8 mouse cellular contexts compared by ENCODE assay signal in genomic region chr14:20694185-20694883, GRCm38 (mm10). TPM values are rescaled to one million over a fixed set of nuclear protein-coding genes. Genes with fewer than 3 reads are reported as not detected.
A peak's percentile ranks its signal among the peaks of the same experiment; 100 is the strongest.
DNase-seq lines count a peak whose midpoint lies in the region; ATAC-seq and TF ChIP-seq lines count a peak whose summit lies in the region.

No protein-coding gene starts in this region.

- POLR2A ChIA-PET in Patski (lab: Charles Lee): interaction anchor here (0.9 to 1.9 kb wide), 5 partner anchors 9 to 20 kb away, joined by 3 to 5 read pairs (median 4); partner anchors contain the start of gene Chchd1

- peak overlapping the region; percentile 85 for H3K4me2 ChIP-seq in kidney, postnatal 0 days (ENCODE audit: low read length)
- H3K4me2 ChIP-seq in forebrain, postnatal 0 days (ENCODE audit: low read depth): peak overlapping the region; percentile 71
- peak overlapping the region; percentile 74 for H3K4me2 ChIP-seq in liver, embryonic 11.5 days
- peak overlapping the region; percentile 78 for H3K4me2 ChIP-seq in stomach, embryonic 14.5 days (replicated peaks; ENCODE audit: low read depth, low read length)

- peak; percentile 18 for ATAC-seq in kidney, postnatal 0 days (replicated peaks; ENCODE audit: low FRiP score, low read depth)
- peak; percentile 28 for ATAC-seq in Patski
- no peak for ATAC-seq in forebrain, postnatal 0 days
- peak; percentile 33 for ATAC-seq in liver, embryonic 11.5 days (replicated peaks; ENCODE audit: low FRiP score)
- peak; percentile 14; the same call in 1 of the 2 replicates for ATAC-seq in stomach, embryonic 14.5 days (ENCODE audit: insufficient number of reproducible peaks, insufficient read depth, low FRiP score, low read depth)

- H3K4me1 ChIP-seq in kidney, postnatal 0 days (replicated peaks; ENCODE audit: insufficient read depth, low read length): peaks cover 24% of the 10 kb centered on the region; the same call in 1 of the 2 replicates
- H3K4me1 ChIP-seq in forebrain, postnatal 0 days (ENCODE audit: insufficient read depth): peaks cover 28% of the 10 kb centered on the region
- peaks cover 40% of the 10 kb centered on the region for H3K4me1 ChIP-seq in liver, embryonic 11.5 days (replicated peaks; ENCODE audit: control insufficient read depth, insufficient read depth, low read length)
- peaks cover 23% of the 10 kb centered on the region for H3K4me1 ChIP-seq in stomach, embryonic 14.5 days (ENCODE audit: control insufficient read depth, insufficient read depth, low read length)

- H3K36me3 ChIP-seq in kidney, postnatal 0 days (ENCODE audit: insufficient read depth, low read length): peaks cover 46% of the 10 kb centered on the region
- H3K36me3 ChIP-seq in forebrain, postnatal 0 days (ENCODE audit: insufficient read depth): peaks cover 50% of the 10 kb centered on the region
- peaks cover 46% of the 10 kb centered on the region for H3K36me3 ChIP-seq in liver, embryonic 11.5 days (ENCODE audit: control insufficient read depth, insufficient read depth, low read length)
- peaks cover 53% of the 10 kb centered on the region for H3K36me3 ChIP-seq in stomach, embryonic 14.5 days (ENCODE audit: control insufficient read depth, insufficient read depth, low read length)

- DNase-seq in kidney, postnatal 0 days (ENCODE audit: low spot score): no peak
- DNase-seq in kidney, adult 11 months: no peak
- DNase-seq in Patski (ENCODE audit: low read depth, low spot score): no peak
- DNase-seq in forebrain, postnatal 0 days: no peak
- DNase-seq in liver, embryonic 11.5 days (ENCODE audit: low spot score): no peak
- no peak for DNase-seq in gastrocnemius, postnatal 36 days
- no peak for DNase-seq in kidney, postnatal 14 days

- no peaks in the 10 kb centered on the region for H3K27me3 ChIP-seq in kidney, postnatal 0 days (ENCODE audit: insufficient read depth, low read length)
- H3K27me3 ChIP-seq in Patski: no peaks in the 10 kb centered on the region
- H3K27me3 ChIP-seq in forebrain, postnatal 0 days (ENCODE audit: insufficient read depth, low read length): no peaks in the 10 kb centered on the region
- H3K27me3 ChIP-seq in liver, embryonic 11.5 days (replicated peaks; ENCODE audit: control insufficient read depth, insufficient read depth, low read length): no peaks in the 10 kb centered on the region
- no peaks in the 10 kb centered on the region for H3K27me3 ChIP-seq in stomach, embryonic 14.5 days (ENCODE audit: control insufficient read depth, insufficient read depth, low read length)

- no peaks in the 10 kb centered on the region for H3K9me3 ChIP-seq in kidney, postnatal 0 days (replicated peaks; ENCODE audit: low read length)
- no peaks in the 10 kb centered on the region for H3K9me3 ChIP-seq in forebrain, postnatal 0 days (ENCODE audit: low read length)
- H3K9me3 ChIP-seq in liver, embryonic 11.5 days (ENCODE audit: control insufficient read depth, low read length): no peaks in the 10 kb centered on the region
- H3K9me3 ChIP-seq in stomach, embryonic 14.5 days (ENCODE audit: control insufficient read depth, low read depth, low read length): no peaks in the 10 kb centered on the region

- H3K9ac ChIP-seq in kidney, postnatal 0 days (ENCODE audit: low read depth, low read length): peak overlapping the region; percentile 92
- peak overlapping the region; percentile 86 for H3K9ac ChIP-seq in forebrain, postnatal 0 days
- peak overlapping the region; percentile 89 for H3K9ac ChIP-seq in liver, embryonic 11.5 days (ENCODE audit: low read depth, low read length)
- peak overlapping the region; percentile 82 for H3K9ac ChIP-seq in stomach, embryonic 14.5 days (replicated peaks; ENCODE audit: low read depth, low read length)

- TF ChIP-seq CTCF in kidney, postnatal 0 days (IDR thresholded peaks at IDR 0.05; ENCODE audit: low read depth): no peak
- TF ChIP-seq CTCF in Patski (IDR thresholded peaks at IDR 0.05): no peak
- TF ChIP-seq CTCF in forebrain, postnatal 0 days (IDR thresholded peaks at IDR 0.05; ENCODE audit: low read depth): no peak

- 44% methylated on average over 13 of the region's 13 CpGs for WGBS in kidney, postnatal 0 days
- 47% methylated on average over 13 of the region's 13 CpGs for whole genome bisulfite sequencing in forebrain, postnatal 0 days
- 45% methylated on average over 13 of the region's 13 CpGs for WGBS in liver, embryonic 11.5 days
- 40% methylated on average over 13 of the region's 13 CpGs for WGBS in stomach, embryonic 14.5 days

- peak overlapping the region; percentile 92 for H3K4me3 ChIP-seq in kidney, postnatal 0 days (replicated peaks; ENCODE audit: low read depth, low read length)
- H3K4me3 ChIP-seq in forebrain, postnatal 0 days (ENCODE audit: low read depth, low read length): peak overlapping the region; percentile 83
- H3K4me3 ChIP-seq in liver, embryonic 11.5 days (ENCODE audit: low read depth, low read length): peak overlapping the region; percentile 73
- H3K4me3 ChIP-seq in stomach, embryonic 14.5 days (ENCODE audit: low read depth, low read length): peak overlapping the region; percentile 82

- H3K27ac ChIP-seq in kidney, postnatal 0 days: peak overlapping the region; percentile 99
- peak overlapping the region; percentile 95 for H3K27ac ChIP-seq in forebrain, postnatal 0 days (ENCODE audit: low read depth, low read length)
- H3K27ac ChIP-seq in liver, embryonic 11.5 days (ENCODE audit: low read depth, low read length): peak overlapping the region; percentile 97
- H3K27ac ChIP-seq in stomach, embryonic 14.5 days (ENCODE audit: low read length): peak overlapping the region; percentile 98

- intact Hi-C loops in gastrocnemius, postnatal 36 days (cut with DNase I): no loop called here

- CTCF ChIA-PET in Patski (lab: Charles Lee): interaction anchor here (1.8 kb wide), 1 partner anchor 12 kb away, joined by 6 read pairs; no protein-coding TSS in a partner anchor

- in situ Hi-C loops in Patski (cut with MboI; ENCODE audit: low pct_unique_long_range_greater_than_20kb): no loop called here

RNA-seq across cellular contexts. Expression of gene Fut11, which starts 0.4 kb away (rescaled TPM):
- 21.6 and 22.4 TPM in 2 replicates for polyA plus RNA-seq in kidney, postnatal 0 days (2015; fragmentation: Nextera tagmentation; extraction: Ambion mirVana)
- 9.2 TPM for polyA plus RNA-seq in Patski (2021)
- 11.2 and 17.9 TPM in 2 replicates for total RNA-seq in forebrain, postnatal 0 days (2014; rRNA removed)
- 14.0 and 20.7 TPM in 2 replicates for polyA plus RNA-seq in forebrain, postnatal 0 days (2015; fragmentation: Nextera tagmentation; extraction: Ambion mirVana)
- 14.2 and 14.9 TPM in 2 replicates for polyA plus RNA-seq in liver, embryonic 11.5 days (2014; fragmentation: Nextera tagmentation; extraction: Ambion mirVana)
- polyA plus RNA-seq in stomach, embryonic 14.5 days (2014; fragmentation: Nextera tagmentation; extraction: Ambion mirVana): 20.5 and 20.7 TPM in 2 replicates
- 1 to 10 TPM; 2.5 to 2.7 TPM for total RNA-seq in gastrocnemius, postnatal 36 days (2021)

RNA-seq across cellular contexts. Expression of gene Chchd1, which starts 8.5 kb away (rescaled TPM):
- 195 and 223 TPM in 2 replicates for polyA plus RNA-seq in kidney, postnatal 0 days (2015; fragmentation: Nextera tagmentation; extraction: Ambion mirVana)
- 96.6 TPM for polyA plus RNA-seq in Patski (2021)
- 238 and 257 TPM in 2 replicates for total RNA-seq in forebrain, postnatal 0 days (2014; rRNA removed)
- 222 and 300 TPM in 2 replicates for polyA plus RNA-seq in forebrain, postnatal 0 days (2015; fragmentation: Nextera tagmentation; extraction: Ambion mirVana)
- polyA plus RNA-seq in liver, embryonic 11.5 days (2014; fragmentation: Nextera tagmentation; extraction: Ambion mirVana): 247 and 250 TPM in 2 replicates
- polyA plus RNA-seq in stomach, embryonic 14.5 days (2014; fragmentation: Nextera tagmentation; extraction: Ambion mirVana): 211 and 224 TPM in 2 replicates
- 100 to 1,000 TPM in 1 of 2 experiments, 10 to 100 TPM in 1; 99.9 to 110 TPM for total RNA-seq in gastrocnemius, postnatal 36 days (2021)

RNA-seq across cellular contexts. Expression of gene Zswim8, which starts 13.0 kb away (rescaled TPM):
- polyA plus RNA-seq in kidney, postnatal 0 days (2015; fragmentation: Nextera tagmentation; extraction: Ambion mirVana): 20.2 and 20.6 TPM in 2 replicates
- 162 TPM for polyA plus RNA-seq in Patski (2021)
- total RNA-seq in forebrain, postnatal 0 days (2014; rRNA removed): 112 and 162 TPM in 2 replicates
- 24.6 and 28.2 TPM in 2 replicates for polyA plus RNA-seq in forebrain, postnatal 0 days (2015; fragmentation: Nextera tagmentation; extraction: Ambion mirVana)
- polyA plus RNA-seq in liver, embryonic 11.5 days (2014; fragmentation: Nextera tagmentation; extraction: Ambion mirVana): 12.0 and 17.2 TPM in 2 replicates
- polyA plus RNA-seq in stomach, embryonic 14.5 days (2014; fragmentation: Nextera tagmentation; extraction: Ambion mirVana): 35.9 and 38.6 TPM in 2 replicates
- 10 to 100 TPM; 28.5 to 30.6 TPM for total RNA-seq in gastrocnemius, postnatal 36 days (2021)

RNA-seq across cellular contexts. Expression of gene Sec24c, which starts 20.2 kb away (rescaled TPM):
- 57.3 and 62.8 TPM in 2 replicates for polyA plus RNA-seq in kidney, postnatal 0 days (2015; fragmentation: Nextera tagmentation; extraction: Ambion mirVana)
- polyA plus RNA-seq in Patski (2021): 113 TPM
- 65.0 and 86.4 TPM in 2 replicates for total RNA-seq in forebrain, postnatal 0 days (2014; rRNA removed)
- 46.0 and 57.1 TPM in 2 replicates for polyA plus RNA-seq in forebrain, postnatal 0 days (2015; fragmentation: Nextera tagmentation; extraction: Ambion mirVana)
- polyA plus RNA-seq in liver, embryonic 11.5 days (2014; fragmentation: Nextera tagmentation; extraction: Ambion mirVana): 85.5 and 99.0 TPM in 2 replicates
- polyA plus RNA-seq in stomach, embryonic 14.5 days (2014; fragmentation: Nextera tagmentation; extraction: Ambion mirVana): 86.9 and 88.1 TPM in 2 replicates
- 10 to 100 TPM; 71.5 to 73.6 TPM for total RNA-seq in gastrocnemius, postnatal 36 days (2021)

RNA-seq across cellular contexts. Expression of gene Synpo2l, which starts 26.2 kb away (rescaled TPM):
- polyA plus RNA-seq in kidney, postnatal 0 days (2015; fragmentation: Nextera tagmentation; extraction: Ambion mirVana): 0.32 and 0.33 TPM in 2 replicates
- polyA plus RNA-seq in Patski (2021): 0.55 TPM
- 0.15 and 0.24 TPM in 2 replicates for total RNA-seq in forebrain, postnatal 0 days (2014; rRNA removed)
- polyA plus RNA-seq in forebrain, postnatal 0 days (2015; fragmentation: Nextera tagmentation; extraction: Ambion mirVana): 0.17 and 0.19 TPM in 2 replicates
- polyA plus RNA-seq in liver, embryonic 11.5 days (2014; fragmentation: Nextera tagmentation; extraction: Ambion mirVana): 0.68 and 1.5 TPM in 2 replicates
- 0.17 and 0.29 TPM in 2 replicates for polyA plus RNA-seq in stomach, embryonic 14.5 days (2014; fragmentation: Nextera tagmentation; extraction: Ambion mirVana)
- 100 to 1,000 TPM; 158 to 184 TPM for total RNA-seq in gastrocnemius, postnatal 36 days (2021)
